Comparison of ENCODE assay signal across 29 mouse cellular contexts in the genomic region with DNA sequence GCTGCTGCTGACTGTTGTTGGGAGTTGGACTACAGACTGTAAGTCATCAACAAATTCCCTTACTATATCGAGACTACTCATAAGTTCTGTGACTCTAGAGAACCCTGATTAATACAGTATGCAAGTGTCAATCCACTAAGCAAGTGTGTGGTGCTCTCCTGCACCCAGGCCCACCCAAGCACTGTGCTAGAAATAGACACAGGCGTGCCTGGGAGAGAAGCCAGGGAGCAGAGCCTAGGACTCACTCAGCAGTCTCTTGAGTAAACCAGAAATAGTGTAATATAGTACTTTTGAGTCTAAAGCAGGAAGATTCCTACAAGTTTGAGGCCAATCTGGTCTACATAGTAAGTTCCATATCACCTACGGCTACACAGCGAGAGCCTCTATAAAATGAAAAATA. TPM values are rescaled to one million over a fixed set of nuclear protein-coding genes. Genes with fewer than 3 reads are reported as not detected.
DNase-seq lines count a peak whose midpoint lies in the region; ATAC-seq and TF ChIP-seq lines count a peak whose summit lies in the region.
"Had no signal": no experiment of that assay in that cellular context is flagged by ENCODE, and none has a peak within 500 bp of the region (broad histone marks: within the 10 kb centered on the region; RNA-seq: fewer than 3 reads in every experiment).

No protein-coding gene starts in this region.

- no peaks in the 10 kb centered on the region for H3K27me3 ChIP-seq in testis, adult 2 months (ENCODE audit: control insufficient read depth, insufficient read depth, low read length)
- H3K27me3 ChIP-seq in forebrain, embryonic 11.5 days (ENCODE audit: control insufficient read depth, insufficient read depth, low read length), result no peaks in the 10 kb centered on the region
- H3K27me3 ChIP-seq: kidney, embryonic 15.5 days had no signal

- TF ChIP-seq POLR2A in testis, adult 2 months (IDR thresholded peaks at IDR 0.05; ENCODE audit: control insufficient read depth, low read depth, low read length), result no peak

- no peaks in the 10 kb centered on the region for H3K9me3 ChIP-seq in forebrain, embryonic 11.5 days (ENCODE audit: control insufficient read depth, low read length)
- H3K9me3 ChIP-seq: kidney, embryonic 15.5 days; midbrain, embryonic 10.5 days had no signal

- no peaks in the 10 kb centered on the region for H3K36me3 ChIP-seq in testis, adult 2 months (ENCODE audit: control insufficient read depth, insufficient read depth, low read length)
- H3K36me3 ChIP-seq in forebrain, embryonic 11.5 days (ENCODE audit: control insufficient read depth, insufficient read depth, low read length), result no peaks in the 10 kb centered on the region
- H3K36me3 ChIP-seq: kidney, embryonic 15.5 days; midbrain, embryonic 10.5 days had no signal

- ATAC-seq in frontal cortex, adult (ENCODE audit: low TSS enrichment), result peak; percentile 64; the same call in 1 of the 2 replicates
- ATAC-seq in forebrain, embryonic 11.5 days (replicated peaks; ENCODE audit: low FRiP score), result no peak
- ATAC-seq: forebrain, embryonic 16.5 days; hindbrain, postnatal 0 days; intestine, postnatal 0 days had no signal

- WGBS in forebrain, embryonic 11.5 days, result 93% methylated on average over 4 of the region's 4 CpGs

- no peak overlapping the region for H3K27ac ChIP-seq in testis, adult 2 months (ENCODE audit: control insufficient read depth, insufficient read depth, low read depth, low read length)
- H3K27ac ChIP-seq in forebrain, embryonic 11.5 days (ENCODE audit: low read depth, low read length), result no peak overlapping the region
- H3K27ac ChIP-seq: hindbrain, postnatal 0 days; kidney, embryonic 15.5 days; macrophage; midbrain, embryonic 10.5 days had no signal

- no peaks in the 10 kb centered on the region for H3K4me1 ChIP-seq in testis, adult 2 months (ENCODE audit: control insufficient read depth, insufficient read depth, low read length)
- no peaks in the 10 kb centered on the region for H3K4me1 ChIP-seq in forebrain, embryonic 11.5 days (replicated peaks; ENCODE audit: control insufficient read depth, insufficient read depth, low read length)
- H3K4me1 ChIP-seq: kidney, embryonic 15.5 days; midbrain, embryonic 10.5 days had no signal

- intact Hi-C loops in gastrocnemius, postnatal 14 days (cut with DNase I; ENCODE audit: low total_unique reads), result no loop called here

- H3K4me2 ChIP-seq in forebrain, embryonic 11.5 days (ENCODE audit: low read depth, low read length, severe bottlenecking), result no peak overlapping the region
- H3K4me2 ChIP-seq: kidney, embryonic 15.5 days; liver, embryonic 11.5 days; lung, embryonic 14.5 days had no signal

- H3K4me3 ChIP-seq in testis, adult 2 months (ENCODE audit: control insufficient read depth, low read depth, low read length), result peak overlapping the region; percentile 80
- no peak overlapping the region for H3K4me3 ChIP-seq in forebrain, embryonic 11.5 days (ENCODE audit: low read depth, low read length)
- H3K4me3 ChIP-seq: kidney, embryonic 15.5 days; midbrain, embryonic 10.5 days had no signal

- no peak for TF ChIP-seq CTCF in testis, adult 2 months (IDR thresholded peaks at IDR 0.05; ENCODE audit: control insufficient read depth, insufficient read depth, insufficient replicate concordance, low read depth, low read length)

- H3K9ac ChIP-seq in forebrain, embryonic 11.5 days (ENCODE audit: low read length), result no peak overlapping the region
- H3K9ac ChIP-seq: kidney, embryonic 15.5 days; lung, embryonic 14.5 days had no signal

- DNase-seq in frontal cortex, postnatal 14 days (ENCODE audit: low spot score in 2 of 2), result no peak
- DNase-seq in testis, postnatal 10 days (ENCODE audit: low spot score), result no peak
- peak; percentile 64 for DNase-seq in gastrocnemius, postnatal 14 days
- DNase-seq in skeletal muscle tissue, adult 2 months (ENCODE audit: low read depth, low spot score), result peak; percentile 41
- DNase-seq in thymus, postnatal 36 days, result no peak
- DNase-seq in forebrain, embryonic 11.5 days (ENCODE audit: low spot score), result no peak
- DNase-seq: adrenal gland, postnatal 14 days; cerebellum, adult 11 months; cerebellum, postnatal 10 days; embryo, embryonic 11 days; lung, embryonic 14.5 days; right cerebral cortex, postnatal 4 days; thymus, adult 18-20 months had no signal

RNA-seq across cellular contexts. Expression of gene Siglec1, which starts 17.5 kb away (rescaled TPM):
- 0.61 and 0.88 TPM in 2 replicates for polyA plus RNA-seq in testis, adult 2 months (2012; rRNA removed)
- under 1 TPM; 0.78 to 0.90 TPM for total RNA-seq in gastrocnemius, postnatal 14 days (2021)
- polyA plus RNA-seq in forebrain, embryonic 11.5 days (2014; fragmentation: Nextera tagmentation; extraction: Ambion mirVana), result 0.13 and 0.36 TPM in 2 replicates
- total RNA-seq: hematopoietic stem cell, adult 5-6 weeks had no signal

RNA-seq across cellular contexts. Expression of gene Hspa12b, which starts 23.1 kb away (rescaled TPM):
- polyA plus RNA-seq in testis, adult 2 months (2012; rRNA removed), result 5.4 and 6.6 TPM in 2 replicates
- total RNA-seq in gastrocnemius, postnatal 14 days (2021), result 10 to 100 TPM; 14.5 to 18.3 TPM
- polyA plus RNA-seq in forebrain, embryonic 11.5 days (2014; fragmentation: Nextera tagmentation; extraction: Ambion mirVana), result 4.2 and 5.6 TPM in 2 replicates

RNA-seq across cellular contexts. Expression of gene Gm11037, which starts 29.3 kb away (rescaled TPM):
- not detected in 2 replicates for polyA plus RNA-seq in testis, adult 2 months (2012; rRNA removed)
- total RNA-seq in gastrocnemius, postnatal 14 days (2021), result not detected
- not detected in 2 replicates for polyA plus RNA-seq in forebrain, embryonic 11.5 days (2014; fragmentation: Nextera tagmentation; extraction: Ambion mirVana)
- total RNA-seq: adrenal gland, postnatal 14 days; gastrocnemius, postnatal 36 days; hematopoietic stem cell, adult 5-6 weeks; hindbrain, postnatal 0 days; layer of hippocampus, postnatal 14 days; midbrain, postnatal 0 days had no signal
- polyA plus RNA-seq: embryonic facial prominence, embryonic 14.5 days; forebrain, embryonic 16.5 days; hindbrain, postnatal 0 days; intestine, postnatal 0 days; kidney, embryonic 15.5 days; limb, embryonic 11.5 days; liver, embryonic 11.5 days; lung, embryonic 14.5 days; macrophage; midbrain, embryonic 10.5 days; midbrain, postnatal 0 days; Patski had no signal

RNA-seq across cellular contexts. Expression of gene Adam33, which starts 40.4 kb away (rescaled TPM):
- polyA plus RNA-seq in testis, adult 2 months (2012; rRNA removed), result 2.8 and 3.1 TPM in 2 replicates
- total RNA-seq in gastrocnemius, postnatal 14 days (2021), result 1 to 10 TPM; 2.5 to 3.9 TPM
- polyA plus RNA-seq in forebrain, embryonic 11.5 days (2014; fragmentation: Nextera tagmentation; extraction: Ambion mirVana), result 0.36 and 0.95 TPM in 2 replicates
- total RNA-seq: hematopoietic stem cell, adult 5-6 weeks had no signal

RNA-seq across cellular contexts. Expression of gene 1700037H04Rik, which starts 55.9 kb away (rescaled TPM):
- polyA plus RNA-seq in testis, adult 2 months (2012; rRNA removed), result 827 and 879 TPM in 2 replicates
- total RNA-seq in gastrocnemius, postnatal 14 days (2021), result 1 to 10 TPM; 5.8 to 6.2 TPM
- polyA plus RNA-seq in forebrain, embryonic 11.5 days (2014; fragmentation: Nextera tagmentation; extraction: Ambion mirVana), result 122 and 132 TPM in 2 replicates

Comparison
In these comparisons a context has a peak if more than half of its experiments do, and no peak if none do; other contexts are left out.
1. DNase-seq: peak in gastrocnemius, postnatal 14 days (single experiment) and skeletal muscle tissue, adult 2 months (single experiment); none in frontal cortex, postnatal 14 days (0 of 2), testis, postnatal 10 days (single experiment), thymus, postnatal 36 days (0 of 2) and forebrain, embryonic 11.5 days (single experiment).